Mouse (Mus musculus): Measurements from ENCODE around the gene Ntsr1. TPM values are rescaled to one million over a fixed set of nuclear protein-coding genes. Genes with fewer than 3 reads are reported as not detected.

Ntsr1 gene
- polyA plus RNA-seq, 1 experiment, result not detected

- Histone ChIP-seq H3K4me3 (ENCODE audit: insufficient read depth, low read depth, low read length) (no peak overlapping the region), H3K27ac (replicated peaks; ENCODE audit: low read depth, low read length) (no peak overlapping the region), H3K4me1 (ENCODE audit: control insufficient read depth, insufficient read depth, insufficient read length, low read length) (no peaks in the 10 kb centered on the region)
These were observed 14.9 kb upstream of the Ntsr1 start for GRCm38 (mm10) chr2:180484882-180485281.

- Histone ChIP-seq H3K27ac (replicated peaks; ENCODE audit: low read depth, low read length) (no peak overlapping the region), H3K4me3 (ENCODE audit: insufficient read depth, low read depth, low read length) (no peak overlapping the region), H3K4me1 (ENCODE audit: control insufficient read depth, insufficient read depth, insufficient read length, low read length) (no peaks in the 10 kb centered on the region)
These were observed 14.5 kb upstream of the Ntsr1 start for GRCm38 (mm10) chr2:180485306-180485705.

- H3K4me3 ChIP-seq (ENCODE audit: insufficient read depth, low read depth, low read length), result no peak overlapping the region
- no peak overlapping the region for H3K27ac ChIP-seq (replicated peaks; ENCODE audit: low read depth, low read length)
- H3K4me1 ChIP-seq (ENCODE audit: control insufficient read depth, insufficient read depth, insufficient read length, low read length), result no peaks in the 10 kb centered on the region
These were observed 11.5 kb upstream of the Ntsr1 start for GRCm38 (mm10) chr2:180488210-180488751.

- H3K4me1 ChIP-seq (ENCODE audit: control insufficient read depth, insufficient read depth, insufficient read length, low read length), result no peaks in the 10 kb centered on the region
- no peak overlapping the region for H3K27ac ChIP-seq (replicated peaks; ENCODE audit: low read depth, low read length)
- H3K4me3 ChIP-seq (ENCODE audit: insufficient read depth, low read depth, low read length), result no peak overlapping the region
These were observed 3.9 kb upstream of the Ntsr1 start for GRCm38 (mm10) chr2:180495906-180496305.

- no peak overlapping the region for H3K4me3 ChIP-seq (ENCODE audit: insufficient read depth, low read depth, low read length)
These were observed 950 bp downstream of the Ntsr1 start for GRCm38 (mm10) chr2:180500726-180501125.

GRCm38 (mm10) chr2:180501217-180501967 lies 1.6 kb downstream of the Ntsr1 start:
- Histone ChIP-seq H3K4me1 (ENCODE audit: control insufficient read depth, insufficient read depth, insufficient read length, low read length) (no peaks in the 10 kb centered on the region), H3K27ac (replicated peaks; ENCODE audit: low read depth, low read length) (no peak overlapping the region), H3K4me3 (ENCODE audit: insufficient read depth, low read depth, low read length) (no peak overlapping the region)

More at GRCm38 (mm10) chr2:180500726-180501125, 950 bp downstream of the Ntsr1 start:
- Histone ChIP-seq H3K27ac (replicated peaks; ENCODE audit: low read depth, low read length) (no peak overlapping the region), H3K4me1 (ENCODE audit: control insufficient read depth, insufficient read depth, insufficient read length, low read length) (no peaks in the 10 kb centered on the region)

GRCm38 (mm10) chr2:180506281-180506680 lies 6.5 kb downstream of the Ntsr1 start:
- H3K4me1 ChIP-seq (ENCODE audit: control insufficient read depth, insufficient read depth, insufficient read length, low read length), result no peaks in the 10 kb centered on the region
- no peak overlapping the region for H3K27ac ChIP-seq (replicated peaks; ENCODE audit: low read depth, low read length)
- no peak overlapping the region for H3K4me3 ChIP-seq (ENCODE audit: insufficient read depth, low read depth, low read length)

- Histone ChIP-seq H3K4me3 (ENCODE audit: insufficient read depth, low read depth, low read length) (no peak overlapping the region), H3K27ac (replicated peaks; ENCODE audit: low read depth, low read length) (no peak overlapping the region), H3K4me1 (ENCODE audit: control insufficient read depth, insufficient read depth, insufficient read length, low read length) (peaks cover 2% of the 10 kb centered on the region; the same call in 1 of the 2 replicates)
These were observed 8.8 kb downstream of the Ntsr1 start for GRCm38 (mm10) chr2:180508455-180509115.

GRCm38 (mm10) chr2:180510867-180511266 lies 11.1 kb downstream of the Ntsr1 start:
- H3K27ac ChIP-seq (replicated peaks; ENCODE audit: low read depth, low read length), result no peak overlapping the region
- H3K4me1 ChIP-seq (ENCODE audit: control insufficient read depth, insufficient read depth, insufficient read length, low read length), result peaks cover 2% of the 10 kb centered on the region; the same call in 1 of the 2 replicates
- H3K4me3 ChIP-seq (ENCODE audit: insufficient read depth, low read depth, low read length), result no peak overlapping the region

- Histone ChIP-seq H3K4me3 (ENCODE audit: insufficient read depth, low read depth, low read length) (no peak overlapping the region), H3K27ac (replicated peaks; ENCODE audit: low read depth, low read length) (no peak overlapping the region), H3K4me1 (ENCODE audit: control insufficient read depth, insufficient read depth, insufficient read length, low read length) (peaks cover 2% of the 10 kb centered on the region; the same call in 1 of the 2 replicates)
These were observed 12.3 kb downstream of the Ntsr1 start for GRCm38 (mm10) chr2:180511875-180512661.

GRCm38 (mm10) chr2:180513019-180513418 lies 13.2 kb downstream of the Ntsr1 start:
- Histone ChIP-seq H3K4me3 (ENCODE audit: insufficient read depth, low read depth, low read length) (no peak overlapping the region), H3K27ac (replicated peaks; ENCODE audit: low read depth, low read length) (no peak overlapping the region), H3K4me1 (ENCODE audit: control insufficient read depth, insufficient read depth, insufficient read length, low read length) (peaks cover 2% of the 10 kb centered on the region; the same call in 1 of the 2 replicates)

GRCm38 (mm10) chr2:180513835-180514234 lies 14.1 kb downstream of the Ntsr1 start:
- H3K4me3 ChIP-seq (ENCODE audit: insufficient read depth, low read depth, low read length), result no peak overlapping the region
- H3K27ac ChIP-seq (replicated peaks; ENCODE audit: low read depth, low read length), result no peak overlapping the region
- peaks cover 2% of the 10 kb centered on the region; the same call in 1 of the 2 replicates for H3K4me1 ChIP-seq (ENCODE audit: control insufficient read depth, insufficient read depth, insufficient read length, low read length)

GRCm38 (mm10) chr2:180521437-180522221 lies 21.9 kb downstream of the Ntsr1 start:
- no peak overlapping the region for H3K27ac ChIP-seq (replicated peaks; ENCODE audit: low read depth, low read length)
- no peaks in the 10 kb centered on the region for H3K4me1 ChIP-seq (ENCODE audit: control insufficient read depth, insufficient read depth, insufficient read length, low read length)
- no peak overlapping the region for H3K4me3 ChIP-seq (ENCODE audit: insufficient read depth, low read depth, low read length)

- H3K4me1 ChIP-seq (ENCODE audit: control insufficient read depth, insufficient read depth, insufficient read length, low read length), result no peaks in the 10 kb centered on the region
- no peak overlapping the region for H3K4me3 ChIP-seq (ENCODE audit: insufficient read depth, low read depth, low read length)
These were observed 23.0 kb downstream of the Ntsr1 start for GRCm38 (mm10) chr2:180522825-180523224.

More at GRCm38 (mm10) chr2:180522825-180523224, 23.0 kb downstream of the Ntsr1 start:
- no peak overlapping the region for H3K27ac ChIP-seq (replicated peaks; ENCODE audit: low read depth, low read length)

Measured in brown adipose tissue, adult 24 weeks (tissue).